Mouse (Mus musculus) forebrain, embryonic 16.5 days (tissue): ENCODE results near the gene Elavl2. TPM values are rescaled to one million over a fixed set of nuclear protein-coding genes. Genes with fewer than 3 reads are reported as not detected.

Experiments
- ATAC-seq: fragments of 200-750 bp; cut with Nextera tagmentation; 2 replicates; pipeline ENCODE4 v1.8.0; 2017; ENCODE audit warnings: mild to moderate bottlenecking, moderate library complexity
- H3K27ac ChIP-seq: fragments of 300-500 bp; sonication (generic); 2 replicates; pipeline ENCODE4 v1.5.1; 2014; ENCODE audit warnings: low read length, control low read depth
- H3K27me3 ChIP-seq: fragments of 300-500 bp; sonication (generic); replicated peaks from 2 replicates; pipeline ENCODE4 v1.6.1; 2014; ENCODE audit warnings: low read length; ENCODE audit not compliant: control insufficient read depth, insufficient read depth
- H3K36me3 ChIP-seq: fragments of 300-500 bp; sonication (generic); 2 replicates; pipeline ENCODE4 v1.6.1; 2014; ENCODE audit not compliant: control insufficient read depth, insufficient read depth
- H3K4me1 ChIP-seq: fragments of 300-500 bp; sonication (generic); replicated peaks from 2 replicates; pipeline ENCODE4 v1.6.1; 2014; ENCODE audit warnings: low read length; ENCODE audit not compliant: control insufficient read depth, insufficient read depth
- H3K4me2 ChIP-seq: fragments of 300-500 bp; sonication (generic); 2 replicates; pipeline ENCODE4 v1.6.1; 2014; ENCODE audit warnings: mild to moderate bottlenecking, low read length, control low read depth
- H3K4me3 ChIP-seq: fragments of 300-500 bp; sonication (generic); replicated peaks from 2 replicates; pipeline ENCODE4 v1.5.1; 2014; ENCODE audit warnings: mild to moderate bottlenecking, low read length, control low read depth
- H3K9ac ChIP-seq: fragments of 300-500 bp; sonication (generic); replicated peaks from 2 replicates; pipeline ENCODE4 v1.6.1; 2014; ENCODE audit warnings: low read depth, low read length, control low read depth
- H3K9me3 ChIP-seq: fragments of 300-500 bp; sonication (generic); 2 replicates; pipeline ENCODE4 v1.6.1; 2016; ENCODE audit warnings: low read length; ENCODE audit not compliant: control insufficient read depth
- WGBS: fragments of 180-500 bp; shearing (Covaris S2); extraction: QIAGEN DNeasy Blood & Tissue Kit; methylation state at CpG from one replicate; pipeline ENCODE4 v1.1.7; 2014; 5-methylcytosine and 5-hydroxymethylcytosine counted together
- polyA plus RNA-seq: library from polyadenylated mRNA; unstranded; fragments of >200 nt; fragmentation: Nextera tagmentation; extraction: Ambion mirVana; gene quantifications from 2 replicates; pipeline ENCODE4 v1.2.1, GENCODE M21; 2015

Elavl2 gene
- polyA plus RNA-seq, 1 experiment from 2014 or later, result 157 TPM

- Histone ChIP-seq H3K27ac (no peak overlapping the region), H3K27me3 (no peaks in the 10 kb centered on the region), H3K4me1 (peaks cover 19% of the 10 kb centered on the region), H3K4me3 (no peak overlapping the region), H3K9ac (no peak overlapping the region), H3K4me2 (no peak overlapping the region), H3K9me3 (no peaks in the 10 kb centered on the region), H3K36me3 (no peaks in the 10 kb centered on the region)
- 28% methylated on average over 5 of the region's 5 CpGs for WGBS
- ATAC-seq, result peak; percentile 59; the same call in 1 of the 2 replicates
Observed at GRCm38 (mm10) chr4:91362520-91362919, 38.1 kb downstream of the Elavl2 start.

DNA sequence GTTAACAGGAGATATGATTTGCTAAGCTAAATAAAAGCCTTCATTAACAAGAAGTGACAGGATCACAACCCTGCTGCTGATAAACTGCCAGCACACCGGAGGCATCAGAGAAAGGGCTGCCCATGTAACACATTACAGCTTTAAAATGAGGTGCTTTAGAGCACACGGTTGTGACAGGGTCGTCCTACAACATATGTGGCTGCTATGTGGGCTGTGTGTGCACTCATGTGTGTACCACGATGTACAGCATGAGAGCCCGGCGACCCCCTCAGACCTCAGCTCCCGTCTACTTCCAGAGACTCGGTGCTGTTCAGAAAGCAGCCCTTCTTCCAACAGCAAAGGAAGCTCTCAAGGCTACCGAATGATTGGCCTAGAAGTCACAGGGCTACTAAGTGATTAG, 47.4 kb downstream of the Elavl2 start:
- Histone ChIP-seq H3K4me2 (no peak overlapping the region), H3K36me3 (no peaks in the 10 kb centered on the region), H3K4me3 (no peak overlapping the region), H3K4me1 (peaks cover 11% of the 10 kb centered on the region), H3K27ac (no peak overlapping the region), H3K9me3 (no peaks in the 10 kb centered on the region), H3K9ac (no peak overlapping the region), H3K27me3 (no peaks in the 10 kb centered on the region)
- WGBS, result 64% methylated on average over 9 of the region's 9 CpGs
- peak; percentile 49 for ATAC-seq

GRCm38 (mm10) chr4:91349579-91349978, 51.0 kb downstream of the Elavl2 start:
- H3K36me3 ChIP-seq, result no peaks in the 10 kb centered on the region
- no peaks in the 10 kb centered on the region for H3K9me3 ChIP-seq
- H3K9ac ChIP-seq, result no peak overlapping the region
- WGBS, result 85% methylated on average over 5 of the region's 5 CpGs
- H3K27ac ChIP-seq, result no peak overlapping the region
- ATAC-seq, result no peak
- no peak overlapping the region for H3K4me3 ChIP-seq
- peaks cover 14% of the 10 kb centered on the region; the same call in 1 of the 2 replicates for H3K4me1 ChIP-seq
- H3K27me3 ChIP-seq, result no peaks in the 10 kb centered on the region
- H3K4me2 ChIP-seq, result no peak overlapping the region

- H3K27ac ChIP-seq, result no peak overlapping the region
- WGBS, result 93% methylated on average over 4 of the region's 4 CpGs
- ATAC-seq, result no peak
- H3K9ac ChIP-seq, result no peak overlapping the region
- no peaks in the 10 kb centered on the region for H3K9me3 ChIP-seq
- no peak overlapping the region for H3K4me3 ChIP-seq
- H3K27me3 ChIP-seq, result no peaks in the 10 kb centered on the region
- H3K4me1 ChIP-seq, result 0 out of 2 replicates have a peak, but pooled peaks cover 5% of the 10 kb centered on the region
- H3K4me2 ChIP-seq, result no peak overlapping the region
- H3K36me3 ChIP-seq, result no peaks in the 10 kb centered on the region
Observed at GRCm38 (mm10) chr4:91334177-91334576, 66.4 kb downstream of the Elavl2 start.

- Histone ChIP-seq H3K36me3 (peaks cover 3% of the 10 kb centered on the region; the same call in 1 of the 2 replicates), H3K9ac (no peak overlapping the region), H3K9me3 (no peaks in the 10 kb centered on the region), H3K4me3 (no peak overlapping the region), H3K27ac (no peak overlapping the region), H3K27me3 (no peaks in the 10 kb centered on the region), H3K4me2 (no peak overlapping the region), H3K4me1 (peaks cover 9% of the 10 kb centered on the region)
- WGBS, result 49% methylated on average over 1 of the region's 1 CpGs
- peak; percentile 63 for ATAC-seq
Observed at GRCm38 (mm10) chr4:91310801-91311200, 89.8 kb downstream of the Elavl2 start.

DNA sequence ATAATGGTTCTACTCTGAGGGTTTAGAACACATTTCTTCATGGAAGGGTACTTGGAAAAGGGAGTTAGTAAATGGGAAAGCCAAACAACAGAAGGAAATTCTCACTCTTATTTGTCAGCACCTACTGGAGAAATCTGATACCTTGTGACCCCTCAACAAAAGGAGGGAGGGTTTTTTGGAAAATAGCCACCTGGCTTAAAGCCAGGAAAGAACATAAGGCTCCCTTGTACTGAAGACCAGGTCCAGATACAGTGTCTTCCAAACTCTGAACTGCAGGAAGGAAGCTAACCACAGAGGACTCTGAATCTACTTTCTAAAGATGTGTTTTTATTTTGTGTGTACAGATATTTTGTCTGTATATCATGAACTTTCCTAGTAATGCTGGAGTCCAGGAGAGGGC, 102.9 kb downstream of the Elavl2 start:
- Histone ChIP-seq H3K27ac (no peak overlapping the region), H3K4me2 (no peak overlapping the region), H3K9ac (no peak overlapping the region), H3K4me3 (no peak overlapping the region), H3K27me3 (no peaks in the 10 kb centered on the region), H3K36me3 (no peaks in the 10 kb centered on the region), H3K4me1 (peaks cover 4% of the 10 kb centered on the region; the same call in 1 of the 2 replicates), H3K9me3 (no peaks in the 10 kb centered on the region)
- no peak for ATAC-seq

GRCm38 (mm10) chr4:91295317-91295716, 105.3 kb downstream of the Elavl2 start:
- Histone ChIP-seq H3K27me3 (no peaks in the 10 kb centered on the region), H3K9ac (no peak overlapping the region), H3K9me3 (no peaks in the 10 kb centered on the region), H3K4me1 (peaks cover 10% of the 10 kb centered on the region), H3K4me2 (no peak overlapping the region), H3K27ac (no peak overlapping the region), H3K4me3 (no peak overlapping the region), H3K36me3 (no peaks in the 10 kb centered on the region)
- WGBS, result 75% methylated on average over 4 of the region's 4 CpGs
- ATAC-seq, result no peak

DNA sequence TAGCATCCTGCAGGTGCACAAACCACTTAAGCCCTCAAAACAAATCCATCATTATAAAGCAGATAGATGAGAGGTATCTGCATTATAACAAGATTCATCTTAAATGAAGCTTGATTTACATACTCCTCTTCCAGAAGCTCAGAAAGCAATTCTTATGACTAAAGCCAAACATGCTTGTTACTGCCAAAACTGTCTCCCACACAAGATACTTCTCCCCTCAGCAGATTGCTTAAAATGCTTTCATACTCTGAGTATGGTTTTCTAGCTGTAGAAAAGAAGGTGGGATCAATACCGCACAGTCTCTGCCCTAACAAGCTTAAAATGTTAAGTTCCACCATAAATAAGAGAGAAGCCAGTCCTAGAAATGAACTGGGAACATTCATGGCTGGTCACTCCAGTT, 109.1 kb downstream of the Elavl2 start:
- WGBS, result 60% methylated on average over 1 of the region's 1 CpGs
- no peak overlapping the region for H3K4me3 ChIP-seq
- no peaks in the 10 kb centered on the region for H3K36me3 ChIP-seq
- H3K4me2 ChIP-seq, result no peak overlapping the region
- no peak for ATAC-seq
- no peak overlapping the region for H3K9ac ChIP-seq
- H3K9me3 ChIP-seq, result no peaks in the 10 kb centered on the region
- H3K4me1 ChIP-seq, result peaks cover 16% of the 10 kb centered on the region
- no peaks in the 10 kb centered on the region for H3K27me3 ChIP-seq
- H3K27ac ChIP-seq, result no peak overlapping the region

GRCm38 (mm10) chr4:91290373-91290772, 110.2 kb downstream of the Elavl2 start:
- Histone ChIP-seq H3K4me2 (no peak overlapping the region), H3K27me3 (no peaks in the 10 kb centered on the region), H3K4me3 (no peak overlapping the region), H3K36me3 (0 out of 2 replicates have a peak, but pooled peaks cover under 1% of the 10 kb centered on the region), H3K9me3 (no peaks in the 10 kb centered on the region), H3K9ac (no peak overlapping the region), H3K4me1 (peaks cover 16% of the 10 kb centered on the region), H3K27ac (peak overlapping the region; percentile 30; the same call in 1 of the 2 replicates)
- ATAC-seq, result peak; percentile 67; the same call in 1 of the 2 replicates
- WGBS, result 46% methylated on average over 1 of the region's 1 CpGs

GRCm38 (mm10) chr4:91289151-91289550, 111.4 kb downstream of the Elavl2 start:
- H3K27ac ChIP-seq, result no peak overlapping the region
- ATAC-seq, result peak; percentile 11; the same call in 1 of the 2 replicates
- H3K27me3 ChIP-seq, result no peaks in the 10 kb centered on the region
- H3K4me2 ChIP-seq, result no peak overlapping the region
- no peaks in the 10 kb centered on the region for H3K9me3 ChIP-seq
- peaks cover 16% of the 10 kb centered on the region for H3K4me1 ChIP-seq
- 0 out of 2 replicates have a peak, but pooled peaks cover 2% of the 10 kb centered on the region for H3K36me3 ChIP-seq
- WGBS, result 65% methylated on average over 1 of the region's 1 CpGs
- no peak overlapping the region for H3K4me3 ChIP-seq
- H3K9ac ChIP-seq, result no peak overlapping the region
